Mouse (Mus musculus) Muller cell, postnatal 12 days (primary cell): ENCODE measurements at regions not wholly inside any gene's neighbourhood (a gene's known extent, or its start where the extent isn't known, plus 50 kb on each side); places are given as distances from the start of the nearest gene placed in this dataset.

Experiments used
- DNase-seq: peaks from one replicate; pipeline ENCODE4 v3.0.0-alpha.2; 2015; ENCODE audit errors: inconsistent ontology term

DNA sequence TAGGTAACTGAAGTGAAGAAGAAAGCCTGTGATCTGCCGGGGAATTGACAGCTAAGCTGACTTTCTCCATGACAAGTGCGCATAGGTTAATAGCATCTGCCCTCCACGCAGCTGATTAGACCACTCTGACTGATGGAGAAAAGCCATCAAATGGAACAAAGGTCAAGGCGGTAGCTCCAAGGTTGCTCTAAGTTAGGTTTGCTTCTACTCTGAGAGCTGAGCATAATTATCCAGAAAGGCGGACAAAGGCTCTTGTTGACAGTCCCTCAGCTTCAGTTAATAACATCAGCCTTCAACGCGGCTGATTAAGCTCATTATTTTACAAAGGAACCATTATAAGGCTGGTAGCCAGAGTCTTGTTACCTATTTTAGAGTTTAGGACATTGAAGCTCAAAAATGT is 54.0 kb upstream of the Enpep start:
- no peak for DNase-seq

DNA sequence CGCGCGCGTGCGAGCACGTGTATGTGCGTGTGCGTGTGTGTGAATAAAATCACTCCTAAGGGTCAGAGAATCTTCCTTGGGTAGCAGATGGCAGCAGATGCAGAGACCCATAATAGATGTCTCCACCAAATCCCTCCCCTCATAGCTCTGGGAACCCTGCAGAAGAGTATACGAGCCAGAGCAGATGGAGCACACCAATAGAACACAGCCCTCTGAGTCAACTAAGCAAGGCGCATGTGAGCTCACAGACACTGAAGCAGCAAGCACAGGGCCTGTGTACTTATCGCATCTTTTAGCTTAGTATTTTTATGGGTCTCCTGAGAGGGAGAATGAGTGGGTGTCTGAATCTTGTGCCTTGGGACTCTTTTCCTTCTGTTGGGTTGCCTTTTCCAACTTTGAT is 58.0 kb upstream of the Enpep start:
- no peak for DNase-seq

- DNase-seq: peak; percentile 17
Observed at GRCm38 (mm10) chr3:129391888-129392813, 59.6 kb upstream of the Enpep start.

GRCm38 (mm10) chr3:129392814-129393804 is 60.6 kb upstream of the Enpep start:
- DNase-seq: no peak

DNA sequence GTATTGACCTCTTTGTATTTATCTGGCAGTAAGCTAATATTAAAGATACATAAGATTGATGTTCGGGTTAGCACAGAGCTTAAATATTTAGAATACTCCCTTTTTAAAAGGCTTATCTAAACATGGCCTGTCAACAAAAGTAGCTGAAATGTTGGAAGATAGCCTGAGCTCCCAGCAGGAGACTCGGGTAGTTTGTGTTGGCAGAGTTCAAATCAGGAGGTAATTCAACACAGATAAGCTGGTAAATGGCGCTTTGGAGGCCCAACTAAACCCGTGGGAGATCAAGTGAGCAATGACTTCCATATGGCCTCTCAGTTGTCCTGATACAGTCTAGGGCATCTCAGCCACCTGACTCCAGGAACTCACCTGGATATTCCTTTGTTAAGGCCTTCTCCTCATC is 65.0 kb upstream of the Enpep start:
- DNase-seq: no peak

DNA sequence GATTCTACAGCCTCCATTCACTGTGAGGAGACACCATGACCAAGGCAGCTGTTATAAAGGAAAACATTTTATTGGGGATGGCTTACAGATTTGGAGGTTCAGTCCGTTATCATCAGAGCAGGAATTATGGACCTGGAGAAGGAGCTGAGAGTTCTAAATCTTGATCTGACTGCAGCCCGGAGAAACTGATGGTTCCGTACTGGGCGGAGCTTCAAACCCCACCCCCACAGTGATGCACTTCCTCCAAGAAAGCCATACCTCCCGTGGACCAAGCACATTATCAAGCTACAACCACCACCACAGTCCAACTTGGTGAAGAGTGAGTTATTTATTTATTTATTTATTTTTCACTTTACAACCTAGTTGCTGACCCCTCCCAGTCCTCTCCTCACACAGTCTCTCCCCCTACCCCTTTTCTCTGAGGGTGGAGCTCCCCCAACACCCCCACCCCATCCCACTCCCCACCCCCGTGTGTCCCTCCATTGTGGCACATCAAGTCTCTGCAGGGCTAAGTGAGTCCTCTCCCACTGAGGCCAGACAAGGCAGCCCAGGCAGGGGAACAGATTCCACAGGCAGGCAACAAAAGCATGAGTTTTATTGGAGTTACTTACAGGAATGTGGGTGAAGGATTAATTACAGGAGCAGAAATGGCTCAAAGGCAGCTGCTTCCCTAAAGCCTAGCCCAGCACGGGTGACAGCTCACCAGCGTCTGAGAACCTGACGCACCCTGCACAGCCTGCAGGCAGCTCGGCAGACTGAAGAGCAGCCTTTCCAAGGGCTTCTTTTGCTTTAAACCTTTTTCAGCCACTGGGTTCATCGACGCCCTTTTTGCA is 67.8 kb upstream of the Enpep start:
- no peak for DNase-seq

- DNase-seq: no peak
Observed at GRCm38 (mm10) chr3:129411389-129412054, 79.0 kb upstream of the Enpep start.

GRCm38 (mm10) chr3:129412126-129412960 is 79.8 kb upstream of the Enpep start:
- no peak for DNase-seq

GRCm38 (mm10) chr3:129412961-129413246 is 80.4 kb upstream of the Enpep start:
- DNase-seq: no peak

GRCm38 (mm10) chr3:129415656-129416055 is 83.1 kb upstream of the Enpep start:
- DNase-seq: no peak

DNA sequence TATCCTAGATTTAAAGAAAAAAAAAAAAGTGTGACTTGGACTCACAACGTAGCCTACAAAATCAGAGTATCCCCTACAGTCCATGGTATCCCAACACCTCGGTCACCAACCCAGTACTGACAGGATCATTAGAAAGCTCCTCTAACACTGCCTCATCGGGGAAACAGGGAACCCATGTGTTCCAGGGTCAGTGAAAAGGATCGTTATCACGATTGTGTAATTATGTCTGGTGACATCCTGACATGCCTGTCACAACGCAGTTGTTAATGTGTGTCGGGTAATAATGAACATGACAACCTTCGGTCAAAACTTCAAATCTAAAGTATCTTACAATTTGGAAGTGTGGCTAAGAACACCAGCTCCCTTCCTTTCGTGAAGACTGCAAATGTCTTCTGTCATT is 83.8 kb upstream of the Enpep start:
- DNase-seq: no peak

DNA sequence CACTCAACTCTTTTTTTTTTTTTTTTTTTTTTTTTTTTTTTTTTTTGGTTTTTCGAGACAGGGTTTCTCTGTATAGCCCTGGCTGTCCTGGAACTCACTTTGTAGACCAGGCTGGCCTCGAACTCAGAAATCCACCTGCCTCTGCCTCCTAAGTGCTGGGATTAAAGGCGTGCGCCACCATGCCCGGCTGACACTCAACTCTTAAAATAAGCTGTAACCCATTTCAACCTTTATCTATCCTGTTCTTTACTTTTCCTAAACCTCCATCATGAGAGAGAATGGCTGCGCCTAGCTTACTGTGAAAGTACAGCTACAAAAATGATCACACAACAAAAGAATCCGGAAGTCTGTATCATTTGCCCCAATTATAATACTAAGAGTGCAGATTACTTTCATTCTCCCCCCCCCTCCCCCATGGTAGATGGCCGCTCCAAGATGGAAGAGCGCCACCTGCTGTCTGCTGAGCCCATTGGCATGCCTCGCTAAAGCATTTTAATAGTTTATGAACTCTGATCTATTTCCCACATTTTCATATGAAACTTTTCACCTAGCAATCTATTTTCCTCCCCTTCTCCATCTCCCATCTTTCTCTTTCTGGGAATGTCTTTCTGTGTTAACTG is 89.2 kb upstream of the Enpep start:
- DNase-seq: peak; percentile 79

GRCm38 (mm10) chr3:129428750-129429149 is 96.2 kb upstream of the Enpep start:
- no peak for DNase-seq

DNA sequence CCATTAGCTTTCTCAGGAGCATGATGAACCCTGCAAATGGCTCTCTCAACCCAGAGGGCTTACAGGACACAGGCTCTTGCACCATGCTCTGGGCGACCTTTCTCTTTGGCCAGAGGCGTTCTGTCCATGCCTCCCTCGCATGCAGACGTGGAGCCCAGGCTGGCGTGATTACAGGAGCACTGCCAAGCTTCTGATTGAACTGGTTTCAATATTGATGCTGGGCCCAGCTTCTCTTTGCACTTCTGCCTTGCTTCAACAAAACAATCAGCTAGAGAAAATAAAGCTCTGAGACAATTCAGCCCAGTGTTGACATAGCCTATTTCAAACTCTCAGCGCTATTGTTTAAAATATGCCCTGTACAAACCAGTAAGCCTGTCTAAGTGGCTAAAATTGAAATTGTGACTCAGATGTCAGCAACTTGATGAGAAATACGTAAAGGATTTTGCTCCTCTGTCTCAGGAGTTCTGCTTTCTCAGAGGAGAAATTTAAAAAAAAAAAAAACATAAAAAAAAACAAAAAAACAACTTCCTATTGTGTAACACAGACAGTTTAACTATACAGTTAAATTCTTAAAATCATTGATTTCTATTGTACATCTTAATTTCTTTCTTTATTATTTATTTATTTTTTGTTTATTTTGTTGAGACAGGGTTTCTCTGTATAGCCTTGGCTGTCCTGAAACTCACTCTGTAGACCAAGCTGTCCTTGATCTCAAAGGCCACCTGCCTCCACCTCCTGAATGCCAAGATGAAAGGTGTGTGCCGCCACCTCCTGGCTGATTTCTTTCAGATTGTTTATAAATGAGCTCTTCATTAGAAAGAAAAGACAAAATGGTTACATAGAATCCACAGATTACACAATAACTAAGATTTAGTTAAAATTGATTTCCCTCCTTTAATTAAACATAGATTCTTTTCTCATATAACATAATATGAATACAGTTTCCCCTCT is 96.9 kb upstream of the Enpep start:
- DNase-seq: peak; percentile 74

- no peak for DNase-seq
Observed at GRCm38 (mm10) chr3:129434056-129434455, 98.1 kb upstream of the Elovl6 start.

- no peak for DNase-seq
Observed at GRCm38 (mm10) chr3:129437687-129438086, 94.5 kb upstream of the Elovl6 start.

DNA sequence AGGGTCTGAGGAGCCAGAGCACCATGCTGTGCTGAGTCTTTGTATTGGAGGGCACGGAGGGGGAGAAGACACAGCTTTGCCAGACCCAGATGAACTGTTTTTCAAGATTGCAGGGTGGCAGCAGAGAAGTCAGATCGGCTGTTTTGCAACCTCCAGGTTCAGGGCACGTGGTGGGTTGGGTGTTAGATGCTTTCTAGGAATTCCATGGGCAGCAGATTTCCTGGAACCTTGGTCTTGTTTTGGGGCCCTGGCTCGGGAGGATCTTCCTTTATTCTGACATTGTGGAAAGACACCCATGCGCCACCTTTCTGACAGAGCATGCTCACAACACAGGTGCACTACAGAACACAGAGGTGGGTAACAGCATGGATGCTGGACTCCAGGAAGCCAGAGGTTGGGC is 89.4 kb upstream of the Elovl6 start:
- no peak for DNase-seq

GRCm38 (mm10) chr3:129444221-129444620 is 87.9 kb upstream of the Elovl6 start:
- no peak for DNase-seq

DNA sequence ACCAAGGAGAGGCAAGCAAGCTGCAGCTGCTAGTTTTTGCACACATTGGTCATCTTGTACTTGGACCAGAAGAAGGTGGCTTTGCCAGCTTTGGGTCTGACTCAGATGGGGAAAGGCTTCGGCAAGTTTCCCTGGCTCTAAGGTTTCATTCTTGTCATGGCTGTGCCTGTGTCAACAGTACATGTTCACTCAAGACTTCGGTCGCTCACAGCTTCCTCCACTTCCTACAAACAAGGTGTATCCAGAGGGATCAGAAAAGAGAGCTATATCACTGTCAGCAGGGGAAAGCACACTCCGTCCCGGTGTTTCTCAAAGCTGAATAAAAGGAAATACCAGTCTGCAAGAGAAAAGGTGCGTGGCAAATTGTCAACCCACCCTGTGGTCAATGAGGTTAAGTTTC is 86.2 kb upstream of the Elovl6 start:
- DNase-seq: no peak
